Mouse (Mus musculus): Measurements from ENCODE around the gene Ipcef1. TPM values are rescaled to one million over a fixed set of nuclear protein-coding genes. Genes with fewer than 3 reads are reported as not detected.

The Ipcef1 gene
- polyA plus RNA-seq, 1 experiment from 2014 or later, result 2.2 TPM

DNA sequence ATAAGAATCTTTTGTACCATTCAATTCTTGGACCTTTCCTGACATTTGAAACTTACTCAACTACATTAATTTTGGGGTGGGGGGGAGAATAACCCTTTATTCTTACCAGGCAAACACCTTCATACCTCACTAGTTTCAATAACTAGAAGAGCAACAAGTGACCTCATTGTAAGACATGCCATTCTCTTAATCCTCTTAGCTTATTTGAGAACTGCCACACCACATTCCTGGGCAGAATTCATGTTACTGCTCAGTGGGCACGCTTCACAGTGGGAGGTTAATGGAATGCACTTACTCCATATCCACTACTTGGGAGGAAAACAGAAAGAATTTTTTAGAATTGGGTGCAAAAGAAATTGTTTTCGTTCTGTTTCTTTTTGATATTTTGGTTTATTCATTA lies 203.4 kb downstream of the Ipcef1 start:
- Histone ChIP-seq H3K9me3 (ENCODE audit: control insufficient read depth, low read length) (no peaks in the 10 kb centered on the region), H3K36me3 (ENCODE audit: control insufficient read depth, insufficient read depth) (no peaks in the 10 kb centered on the region), H3K4me3 (replicated peaks; ENCODE audit: low read length) (no peak overlapping the region), H3K4me1 (replicated peaks; ENCODE audit: control insufficient read depth, insufficient read depth, low read length) (no peaks in the 10 kb centered on the region), H3K9ac (replicated peaks; ENCODE audit: low read depth, low read length) (no peak overlapping the region), H3K4me2 (ENCODE audit: low read length) (no peak overlapping the region), H3K27ac (ENCODE audit: low read length) (no peak overlapping the region), H3K27me3 (replicated peaks; ENCODE audit: control insufficient read depth, insufficient read depth, low read length) (no peaks in the 10 kb centered on the region)
- ATAC-seq, result no peak
- 41% methylated on average over 2 of the region's 2 CpGs for WGBS

DNA sequence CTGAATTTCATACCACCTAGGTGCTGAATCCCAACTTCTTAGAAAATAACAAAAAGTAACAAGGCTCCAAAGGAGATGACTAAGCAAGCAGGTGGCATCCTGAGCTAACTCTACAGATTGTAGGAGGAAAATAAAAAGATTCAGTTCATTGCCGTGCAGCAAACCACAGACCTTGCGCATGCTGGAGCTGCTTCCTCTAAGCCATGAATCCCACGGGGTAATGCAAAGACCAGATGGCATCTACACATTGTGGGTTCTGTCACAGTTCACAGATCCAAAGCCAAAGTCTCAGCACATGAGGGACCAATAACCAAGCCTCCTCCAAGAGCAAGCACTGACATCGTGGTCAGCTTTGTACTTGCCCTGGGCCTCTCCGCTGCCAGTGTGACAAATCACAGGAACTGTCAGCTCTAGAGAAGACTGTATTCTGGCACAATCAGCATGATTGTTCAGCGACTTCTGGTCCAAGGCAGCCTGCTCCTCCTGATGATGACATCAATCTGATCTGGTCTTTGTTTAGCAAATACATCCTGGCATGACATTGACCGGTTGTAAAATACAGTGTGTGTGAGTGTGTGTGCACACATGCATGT lies 204.0 kb downstream of the Ipcef1 start:
- no peaks in the 10 kb centered on the region for H3K27me3 ChIP-seq (replicated peaks; ENCODE audit: control insufficient read depth, insufficient read depth, low read length)
- no peak overlapping the region for H3K9ac ChIP-seq (replicated peaks; ENCODE audit: low read depth, low read length)
- no peaks in the 10 kb centered on the region for H3K9me3 ChIP-seq (ENCODE audit: control insufficient read depth, low read length)
- H3K4me3 ChIP-seq (replicated peaks; ENCODE audit: low read length), result no peak overlapping the region
- H3K36me3 ChIP-seq (ENCODE audit: control insufficient read depth, insufficient read depth), result no peaks in the 10 kb centered on the region
- ATAC-seq, result no peak
- no peak overlapping the region for H3K4me2 ChIP-seq (ENCODE audit: low read length)
- H3K4me1 ChIP-seq (replicated peaks; ENCODE audit: control insufficient read depth, insufficient read depth, low read length), result no peaks in the 10 kb centered on the region
- no peak overlapping the region for H3K27ac ChIP-seq (ENCODE audit: low read length)
- WGBS, result 62% methylated on average over 7 of the region's 7 CpGs

DNA sequence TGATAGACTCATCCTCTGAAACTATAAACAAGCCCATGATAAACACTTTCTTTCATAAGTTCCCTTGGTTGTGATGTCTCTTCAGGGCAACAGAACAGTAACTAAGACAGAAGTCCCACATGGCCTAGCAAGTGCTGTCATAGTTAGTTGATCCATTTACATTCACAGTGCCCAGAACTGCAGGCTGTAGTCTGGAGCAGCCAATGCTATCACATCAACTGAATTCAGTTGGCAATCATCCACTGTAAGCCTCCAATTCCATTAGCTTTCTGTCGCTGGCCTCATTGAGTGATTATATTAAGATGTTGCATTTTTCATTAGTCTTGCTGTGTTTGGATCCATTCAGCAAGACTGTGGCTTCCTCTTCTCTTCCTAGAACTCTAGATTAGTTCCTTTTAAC lies 206.0 kb downstream of the Ipcef1 start:
- Histone ChIP-seq H3K4me1 (replicated peaks; ENCODE audit: control insufficient read depth, insufficient read depth, low read length) (no peaks in the 10 kb centered on the region), H3K9ac (replicated peaks; ENCODE audit: low read depth, low read length) (no peak overlapping the region), H3K27ac (ENCODE audit: low read length) (no peak overlapping the region), H3K4me2 (ENCODE audit: low read length) (no peak overlapping the region), H3K4me3 (replicated peaks; ENCODE audit: low read length) (no peak overlapping the region), H3K27me3 (replicated peaks; ENCODE audit: control insufficient read depth, insufficient read depth, low read length) (no peaks in the 10 kb centered on the region), H3K9me3 (ENCODE audit: control insufficient read depth, low read length) (no peaks in the 10 kb centered on the region), H3K36me3 (ENCODE audit: control insufficient read depth, insufficient read depth) (no peaks in the 10 kb centered on the region)
- peak; percentile 59; the same call in 1 of the 2 replicates for ATAC-seq
- 42% methylated on average over 1 of the region's 1 CpGs for WGBS

DNA sequence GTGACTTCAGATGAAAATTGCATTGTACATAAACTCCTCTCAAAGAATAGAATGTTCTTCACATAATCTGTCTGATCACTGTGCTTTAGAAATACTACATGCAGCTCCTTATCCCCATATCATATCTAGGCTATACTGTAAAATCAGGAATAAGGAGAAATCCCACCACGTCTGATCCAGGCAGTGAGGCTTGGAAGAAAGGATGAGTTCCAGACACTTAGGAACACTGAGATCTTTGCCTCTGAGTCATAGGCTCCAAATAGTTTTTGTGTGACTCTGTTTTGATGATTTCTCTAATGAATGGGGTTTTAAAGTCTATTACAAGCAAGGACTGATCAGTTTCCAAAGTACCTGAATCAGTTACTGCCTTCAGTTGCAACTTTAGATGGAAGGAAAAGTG lies 210.1 kb downstream of the Ipcef1 start:
- Histone ChIP-seq H3K9ac (replicated peaks; ENCODE audit: low read depth, low read length) (no peak overlapping the region), H3K27ac (ENCODE audit: low read length) (no peak overlapping the region), H3K4me2 (ENCODE audit: low read length) (no peak overlapping the region), H3K4me1 (replicated peaks; ENCODE audit: control insufficient read depth, insufficient read depth, low read length) (no peaks in the 10 kb centered on the region), H3K36me3 (ENCODE audit: control insufficient read depth, insufficient read depth) (no peaks in the 10 kb centered on the region), H3K27me3 (replicated peaks; ENCODE audit: control insufficient read depth, insufficient read depth, low read length) (no peaks in the 10 kb centered on the region), H3K9me3 (ENCODE audit: control insufficient read depth, low read length) (no peaks in the 10 kb centered on the region), H3K4me3 (replicated peaks; ENCODE audit: low read length) (no peak overlapping the region)
- no peak for ATAC-seq
- 91% methylated on average over 1 of the region's 1 CpGs for WGBS

Other genes with a start within 250 kb of the Ipcef1 start
- 2.0 and 3.4 TPM in 2 replicates for gene Cnksr3, start 159.8 kb upstream of the Ipcef1 start, polyA plus RNA-seq (2015; fragmentation: Nextera tagmentation; extraction: Ambion mirVana)